Mouse (Mus musculus): ENCODE data around the gene Fam183b. TPM values are rescaled to one million over a fixed set of nuclear protein-coding genes. Genes with fewer than 3 reads are reported as not detected.
"Not testable (repeated sequence)": the region's sequence is repeated elsewhere in the genome, so short reads cannot be mapped to it uniquely, and the experiment has no call there.

Fam183b gene
- polyA plus RNA-seq (2014; fragmentation: Nextera tagmentation; extraction: Ambion mirVana): 40.1 and 47.1 TPM in 2 replicates

- Histone ChIP-seq H3K9ac (ENCODE audit: low read length) (no peak within 1 kb of the TSS), H3K4me1 (replicated peaks; ENCODE audit: control insufficient read depth, insufficient read depth, low read length) (peaks cover 11% of the 10 kb centered on the region), H3K9me3 (ENCODE audit: control insufficient read depth, low read length) (no peaks in the 10 kb centered on the region), H3K27ac (ENCODE audit: low read depth) (peak within 1 kb of the TSS; percentile 34; the same call in 1 of the 2 replicates), H3K4me3 (ENCODE audit: low read depth, low read length) (no peak within 1 kb of the TSS), H3K36me3 (ENCODE audit: control insufficient read depth, insufficient read depth, low read length) (no peaks in the 10 kb centered on the region), H3K27me3 (replicated peaks; ENCODE audit: control insufficient read depth, insufficient read depth, low read length) (no peaks in the 10 kb centered on the region), H3K4me2 (ENCODE audit: low read length) (peak within 1 kb of the TSS; percentile 36)
- DNase-seq (ENCODE audit: low spot score): peak; percentile 68
- WGBS: 16% methylated on average over 14 of the region's 14 CpGs
- peak; percentile 70 for ATAC-seq (replicated peaks; ENCODE audit: low FRiP score, low TSS enrichment, low read depth)
Observed at GRCm38 (mm10) chr11:58801558-58802228, at the start of gene Fam183b. TSS of gene Fam183b (minus strand) at chr11:58801960.

GRCm38 (mm10) chr11:58849731-58850130, 48.0 kb upstream of the Fam183b start:
- Histone ChIP-seq H3K4me2 (ENCODE audit: low read length) (no peak overlapping the region), H3K36me3 (ENCODE audit: control insufficient read depth, insufficient read depth, low read length) (peaks cover 33% of the 10 kb centered on the region), H3K9me3 (ENCODE audit: control insufficient read depth, low read length) (no peaks in the 10 kb centered on the region), H3K27me3 (replicated peaks; ENCODE audit: control insufficient read depth, insufficient read depth, low read length) (no peaks in the 10 kb centered on the region), H3K27ac (ENCODE audit: low read depth) (no peak overlapping the region), H3K4me3 (ENCODE audit: low read depth, low read length) (no peak overlapping the region), H3K4me1 (replicated peaks; ENCODE audit: control insufficient read depth, insufficient read depth, low read length) (peaks cover 6% of the 10 kb centered on the region), H3K9ac (ENCODE audit: low read length) (no peak overlapping the region)
- WGBS: 66% methylated on average over 2 of the region's 2 CpGs
- ATAC-seq (replicated peaks; ENCODE audit: low FRiP score, low TSS enrichment, low read depth): no peak
- DNase-seq (ENCODE audit: low spot score): no peak

- Histone ChIP-seq H3K4me1 (replicated peaks; ENCODE audit: control insufficient read depth, insufficient read depth, low read length) (peaks cover 6% of the 10 kb centered on the region), H3K27me3 (replicated peaks; ENCODE audit: control insufficient read depth, insufficient read depth, low read length) (no peaks in the 10 kb centered on the region), H3K9ac (ENCODE audit: low read length) (peak overlapping the region; percentile 79), H3K9me3 (ENCODE audit: control insufficient read depth, low read length) (no peaks in the 10 kb centered on the region), H3K4me3 (ENCODE audit: low read depth, low read length) (peak overlapping the region; percentile 85), H3K27ac (ENCODE audit: low read depth) (no peak overlapping the region), H3K36me3 (ENCODE audit: control insufficient read depth, insufficient read depth, low read length) (peaks cover 23% of the 10 kb centered on the region), H3K4me2 (ENCODE audit: low read length) (peak overlapping the region; percentile 84)
- 48% methylated on average over 9 of the region's 9 CpGs for WGBS
- ATAC-seq (replicated peaks; ENCODE audit: low FRiP score, low TSS enrichment, low read depth) (no peak), DNase-seq (ENCODE audit: low spot score) (no peak)
Observed at GRCm38 (mm10) chr11:58847636-58848035, 45.9 kb upstream of the Fam183b start.

- ATAC-seq (replicated peaks; ENCODE audit: low FRiP score, low TSS enrichment, low read depth): peak; percentile 100
- DNase-seq (ENCODE audit: low spot score): peak; percentile 88
- under 1% methylated on average over 24 of the region's 24 CpGs for WGBS
- peak within 1 kb of the TSS; percentile 84 for H3K4me2 ChIP-seq (ENCODE audit: low read length)
- peaks cover 23% of the 10 kb centered on the region for H3K36me3 ChIP-seq (ENCODE audit: control insufficient read depth, insufficient read depth, low read length)
- no peaks in the 10 kb centered on the region for H3K27me3 ChIP-seq (replicated peaks; ENCODE audit: control insufficient read depth, insufficient read depth, low read length)
- peak within 1 kb of the TSS; percentile 79 for H3K9ac ChIP-seq (ENCODE audit: low read length)
- H3K9me3 ChIP-seq (ENCODE audit: control insufficient read depth, low read length): no peaks in the 10 kb centered on the region
- H3K27ac ChIP-seq (ENCODE audit: low read depth): no peak within 1 kb of the TSS
- peaks cover 6% of the 10 kb centered on the region for H3K4me1 ChIP-seq (replicated peaks; ENCODE audit: control insufficient read depth, insufficient read depth, low read length)
- H3K4me3 ChIP-seq (ENCODE audit: low read depth, low read length): peak within 1 kb of the TSS; percentile 85
Observed at GRCm38 (mm10) chr11:58846919-58847461, 45.2 kb upstream of the Fam183b start, which contains the start of gene Gm12258. TSS of gene Gm12258 (plus strand) at chr11:58847158.

- H3K9me3 ChIP-seq (ENCODE audit: control insufficient read depth, low read length); H3K36me3 ChIP-seq (ENCODE audit: control insufficient read depth, insufficient read depth, low read length); H3K4me3 ChIP-seq (ENCODE audit: low read depth, low read length); DNase-seq (ENCODE audit: low spot score); H3K4me2 ChIP-seq (ENCODE audit: low read length); H3K27ac ChIP-seq (ENCODE audit: low read depth); H3K27me3 ChIP-seq (replicated peaks; ENCODE audit: control insufficient read depth, insufficient read depth, low read length); H3K4me1 ChIP-seq (replicated peaks; ENCODE audit: control insufficient read depth, insufficient read depth, low read length); ATAC-seq (replicated peaks; ENCODE audit: low FRiP score, low TSS enrichment, low read depth); H3K9ac ChIP-seq (ENCODE audit: low read length): not testable (repeated sequence)
Observed at GRCm38 (mm10) chr11:58838951-58839350, 37.2 kb upstream of the Fam183b start, which contains the start of gene Olfr311. TSS of gene Olfr311 (plus strand) at chr11:58839251.

- H3K4me1 ChIP-seq (replicated peaks; ENCODE audit: control insufficient read depth, insufficient read depth, low read length); H3K4me2 ChIP-seq (ENCODE audit: low read length); H3K9ac ChIP-seq (ENCODE audit: low read length); H3K36me3 ChIP-seq (ENCODE audit: control insufficient read depth, insufficient read depth, low read length); H3K27ac ChIP-seq (ENCODE audit: low read depth); H3K4me3 ChIP-seq (ENCODE audit: low read depth, low read length); ATAC-seq (replicated peaks; ENCODE audit: low FRiP score, low TSS enrichment, low read depth); DNase-seq (ENCODE audit: low spot score); H3K9me3 ChIP-seq (ENCODE audit: control insufficient read depth, low read length); H3K27me3 ChIP-seq (replicated peaks; ENCODE audit: control insufficient read depth, insufficient read depth, low read length): not testable (repeated sequence)
- 68% methylated on average over 3 of the region's 3 CpGs for WGBS
Observed at GRCm38 (mm10) chr11:58832541-58832940, 30.8 kb upstream of the Fam183b start.

- no peak for DNase-seq (ENCODE audit: low spot score)
- H3K27ac ChIP-seq (ENCODE audit: low read depth): no peak overlapping the region
- no peak overlapping the region for H3K4me3 ChIP-seq (ENCODE audit: low read depth, low read length)
- H3K9me3 ChIP-seq (ENCODE audit: control insufficient read depth, low read length): no peaks in the 10 kb centered on the region
- no peaks in the 10 kb centered on the region for H3K27me3 ChIP-seq (replicated peaks; ENCODE audit: control insufficient read depth, insufficient read depth, low read length)
- no peak overlapping the region for H3K9ac ChIP-seq (ENCODE audit: low read length)
- H3K4me2 ChIP-seq (ENCODE audit: low read length): no peak overlapping the region
- no peaks in the 10 kb centered on the region for H3K4me1 ChIP-seq (replicated peaks; ENCODE audit: control insufficient read depth, insufficient read depth, low read length)
- H3K36me3 ChIP-seq (ENCODE audit: control insufficient read depth, insufficient read depth, low read length): no peaks in the 10 kb centered on the region
- no peak for ATAC-seq (replicated peaks; ENCODE audit: low FRiP score, low TSS enrichment, low read depth)
- WGBS: 75% methylated on average over 3 of the region's 3 CpGs
Observed at GRCm38 (mm10) chr11:58829764-58830163, 28.0 kb upstream of the Fam183b start.

GRCm38 (mm10) chr11:58828937-58829336, 27.2 kb upstream of the Fam183b start, which contains the start of gene Olfr312:
TSS of gene Olfr312 (plus strand) at chr11:58829237.
- H3K9me3 ChIP-seq (ENCODE audit: control insufficient read depth, low read length); H3K4me3 ChIP-seq (ENCODE audit: low read depth, low read length); ATAC-seq (replicated peaks; ENCODE audit: low FRiP score, low TSS enrichment, low read depth); H3K4me1 ChIP-seq (replicated peaks; ENCODE audit: control insufficient read depth, insufficient read depth, low read length); H3K4me2 ChIP-seq (ENCODE audit: low read length); H3K36me3 ChIP-seq (ENCODE audit: control insufficient read depth, insufficient read depth, low read length); DNase-seq (ENCODE audit: low spot score); H3K27me3 ChIP-seq (replicated peaks; ENCODE audit: control insufficient read depth, insufficient read depth, low read length); H3K27ac ChIP-seq (ENCODE audit: low read depth); H3K9ac ChIP-seq (ENCODE audit: low read length): not testable (repeated sequence)

GRCm38 (mm10) chr11:58815676-58816075, 13.9 kb upstream of the Fam183b start:
- H3K4me1 ChIP-seq (replicated peaks; ENCODE audit: control insufficient read depth, insufficient read depth, low read length): no peaks in the 10 kb centered on the region
- H3K4me3 ChIP-seq (ENCODE audit: low read depth, low read length): no peak overlapping the region
- no peak for DNase-seq (ENCODE audit: low spot score)
- H3K27me3 ChIP-seq (replicated peaks; ENCODE audit: control insufficient read depth, insufficient read depth, low read length): no peaks in the 10 kb centered on the region
- no peak overlapping the region for H3K4me2 ChIP-seq (ENCODE audit: low read length)
- H3K9ac ChIP-seq (ENCODE audit: low read length): no peak overlapping the region
- no peak overlapping the region for H3K27ac ChIP-seq (ENCODE audit: low read depth)
- H3K9me3 ChIP-seq (ENCODE audit: control insufficient read depth, low read length): no peaks in the 10 kb centered on the region
- ATAC-seq (replicated peaks; ENCODE audit: low FRiP score, low TSS enrichment, low read depth): no peak
- WGBS: 79% methylated on average over 1 of the region's 1 CpGs
- no peaks in the 10 kb centered on the region for H3K36me3 ChIP-seq (ENCODE audit: control insufficient read depth, insufficient read depth, low read length)
